Mouse (Mus musculus): Measurements from ENCODE around the gene Aifm3. TPM values are rescaled to one million over a fixed set of nuclear protein-coding genes. Genes with fewer than 3 reads are reported as not detected.

The Aifm3 gene
- polyA plus RNA-seq (2014; fragmentation: Nextera tagmentation; extraction: Ambion mirVana) = 4.4 and 4.7 TPM in 2 replicates

- H3K27me3 ChIP-seq (ENCODE audit: control insufficient read depth, insufficient read depth, low read length) = peaks cover 10% of the 10 kb centered on the region; the same call in 1 of the 2 replicates
- H3K4me3 ChIP-seq (replicated peaks; ENCODE audit: low read depth, low read length) = peak within 1 kb of the TSS; percentile 40
- ATAC-seq (ENCODE audit: low FRiP score, low TSS enrichment) (peak; percentile 57), DNase-seq (peak; percentile 38)
- WGBS = under 1% methylated on average over 47 of the region's 47 CpGs
- peak within 1 kb of the TSS; percentile 87 for H3K4me2 ChIP-seq (ENCODE audit: low read length)
- peak within 1 kb of the TSS; percentile 50 for H3K9ac ChIP-seq (replicated peaks; ENCODE audit: low read length)
- H3K9me3 ChIP-seq (ENCODE audit: control insufficient read depth, low read length) = no peaks in the 10 kb centered on the region
- peaks cover 23% of the 10 kb centered on the region for H3K36me3 ChIP-seq (ENCODE audit: control insufficient read depth, insufficient read depth, low read length)
- H3K27ac ChIP-seq (replicated peaks; ENCODE audit: low read depth, low read length) = no peak within 1 kb of the TSS
- peaks cover 5% of the 10 kb centered on the region; the same call in 1 of the 2 replicates for H3K4me1 ChIP-seq (ENCODE audit: control insufficient read depth, insufficient read depth, low read length)
Measured at GRCm38 (mm10) chr16:17489469-17490111, at the start of gene Aifm3. Gene Aifm3, plus strand, starts transcription at chr16:17489611.

GRCm38 (mm10) chr16:17451541-17452372 lies 37.7 kb upstream of the Aifm3 start, which contains the start of gene Crkl:
Gene Crkl, plus strand, starts transcription at chr16:17451987.
- peaks cover 19% of the 10 kb centered on the region for H3K4me1 ChIP-seq (ENCODE audit: control insufficient read depth, insufficient read depth, low read length)
- WGBS = under 1% methylated on average over 63 of the region's 63 CpGs
- H3K36me3 ChIP-seq (ENCODE audit: control insufficient read depth, insufficient read depth, low read length) = peaks cover 9% of the 10 kb centered on the region; the same call in 1 of the 2 replicates
- H3K4me3 ChIP-seq (replicated peaks; ENCODE audit: low read depth, low read length) = peak within 1 kb of the TSS; percentile 100
- no peaks in the 10 kb centered on the region for H3K27me3 ChIP-seq (ENCODE audit: control insufficient read depth, insufficient read depth, low read length)
- peak within 1 kb of the TSS; percentile 96 for H3K9ac ChIP-seq (replicated peaks; ENCODE audit: low read length)
- DNase-seq = peak; percentile 100
- peak within 1 kb of the TSS; percentile 96 for H3K27ac ChIP-seq (replicated peaks; ENCODE audit: low read depth, low read length)
- peak within 1 kb of the TSS; percentile 98 for H3K4me2 ChIP-seq (ENCODE audit: low read length)
- peak; percentile 97 for ATAC-seq (ENCODE audit: low FRiP score, low TSS enrichment)
- no peaks in the 10 kb centered on the region for H3K9me3 ChIP-seq (ENCODE audit: control insufficient read depth, low read length)

DNA sequence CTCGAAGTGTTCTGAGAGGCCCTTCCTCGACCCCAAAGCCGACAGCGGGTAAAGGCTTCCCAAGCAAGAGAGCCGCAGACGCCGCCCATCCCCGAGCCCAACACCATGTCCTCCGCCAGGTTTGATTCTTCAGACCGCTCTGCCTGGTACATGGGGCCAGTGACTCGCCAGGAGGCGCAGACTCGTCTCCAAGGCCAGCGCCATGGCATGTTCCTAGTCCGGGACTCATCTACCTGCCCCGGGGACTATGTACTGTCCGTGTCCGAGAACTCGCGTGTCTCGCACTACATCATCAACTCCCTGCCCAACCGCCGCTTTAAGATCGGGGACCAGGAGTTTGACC lies 37.1 kb upstream of the Aifm3 start:
- ATAC-seq (ENCODE audit: low FRiP score, low TSS enrichment) (peak; percentile 28; the same call in 1 of the 2 replicates), DNase-seq (peak; percentile 66)
- peak overlapping the region; percentile 100 for H3K4me3 ChIP-seq (replicated peaks; ENCODE audit: low read depth, low read length)
- peaks cover 11% of the 10 kb centered on the region for H3K36me3 ChIP-seq (ENCODE audit: control insufficient read depth, insufficient read depth, low read length)
- H3K27me3 ChIP-seq (ENCODE audit: control insufficient read depth, insufficient read depth, low read length) = no peaks in the 10 kb centered on the region
- H3K9me3 ChIP-seq (ENCODE audit: control insufficient read depth, low read length) = no peaks in the 10 kb centered on the region
- peak overlapping the region; percentile 96 for H3K9ac ChIP-seq (replicated peaks; ENCODE audit: low read length)
- peak overlapping the region; percentile 98 for H3K4me2 ChIP-seq (ENCODE audit: low read length)
- peaks cover 19% of the 10 kb centered on the region for H3K4me1 ChIP-seq (ENCODE audit: control insufficient read depth, insufficient read depth, low read length)
- peak overlapping the region; percentile 96 for H3K27ac ChIP-seq (replicated peaks; ENCODE audit: low read depth, low read length)
- 1% methylated on average over 24 of the region's 24 CpGs for WGBS

- WGBS = 100% methylated on average over 1 of the region's 1 CpGs
- Histone ChIP-seq H3K9me3 (ENCODE audit: control insufficient read depth, low read length) (no peaks in the 10 kb centered on the region), H3K4me3 (replicated peaks; ENCODE audit: low read depth, low read length) (no peak overlapping the region), H3K9ac (replicated peaks; ENCODE audit: low read length) (no peak overlapping the region), H3K27me3 (ENCODE audit: control insufficient read depth, insufficient read depth, low read length) (no peaks in the 10 kb centered on the region), H3K36me3 (ENCODE audit: control insufficient read depth, insufficient read depth, low read length) (peaks cover 25% of the 10 kb centered on the region), H3K4me1 (ENCODE audit: control insufficient read depth, insufficient read depth, low read length) (peaks cover 19% of the 10 kb centered on the region), H3K27ac (replicated peaks; ENCODE audit: low read depth, low read length) (no peak overlapping the region), H3K4me2 (ENCODE audit: low read length) (no peak overlapping the region)
- DNase-seq = no peak
- ATAC-seq (ENCODE audit: low FRiP score, low TSS enrichment) = no peak
Measured at GRCm38 (mm10) chr16:17456901-17457300, 32.5 kb upstream of the Aifm3 start.

GRCm38 (mm10) chr16:17460254-17460653 lies 29.2 kb upstream of the Aifm3 start:
- Histone ChIP-seq H3K9me3 (ENCODE audit: control insufficient read depth, low read length) (no peaks in the 10 kb centered on the region), H3K9ac (replicated peaks; ENCODE audit: low read length) (no peak overlapping the region), H3K4me2 (ENCODE audit: low read length) (no peak overlapping the region), H3K27me3 (ENCODE audit: control insufficient read depth, insufficient read depth, low read length) (no peaks in the 10 kb centered on the region), H3K36me3 (ENCODE audit: control insufficient read depth, insufficient read depth, low read length) (peaks cover 21% of the 10 kb centered on the region), H3K4me1 (ENCODE audit: control insufficient read depth, insufficient read depth, low read length) (peaks cover 5% of the 10 kb centered on the region), H3K27ac (replicated peaks; ENCODE audit: low read depth, low read length) (no peak overlapping the region), H3K4me3 (replicated peaks; ENCODE audit: low read depth, low read length) (no peak overlapping the region)
- DNase-seq = no peak
- 93% methylated on average over 4 of the region's 4 CpGs for WGBS
- ATAC-seq (ENCODE audit: low FRiP score, low TSS enrichment) = no peak

DNA sequence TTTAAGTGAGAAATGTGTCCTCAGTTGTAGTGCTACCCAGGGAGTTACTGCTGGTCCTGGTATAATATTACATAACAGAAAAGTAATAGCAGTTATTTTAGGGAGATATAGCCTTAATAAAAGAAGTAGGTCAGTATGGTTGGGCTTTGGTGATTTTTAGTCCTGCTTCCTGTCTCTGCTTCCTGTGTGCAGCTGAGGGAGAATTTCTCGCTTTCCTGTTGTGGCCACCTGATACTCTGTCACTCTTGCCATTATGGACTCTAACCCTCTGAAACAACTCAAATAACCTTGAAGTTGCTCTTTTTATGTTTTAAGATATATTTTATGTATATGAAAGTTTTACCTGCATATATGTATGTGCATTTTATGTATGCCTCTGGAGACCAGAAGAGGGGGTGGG lies 27.8 kb upstream of the Aifm3 start:
- Histone ChIP-seq H3K36me3 (ENCODE audit: control insufficient read depth, insufficient read depth, low read length) (peaks cover 17% of the 10 kb centered on the region), H3K27ac (replicated peaks; ENCODE audit: low read depth, low read length) (no peak overlapping the region), H3K27me3 (ENCODE audit: control insufficient read depth, insufficient read depth, low read length) (no peaks in the 10 kb centered on the region), H3K9ac (replicated peaks; ENCODE audit: low read length) (no peak overlapping the region), H3K9me3 (ENCODE audit: control insufficient read depth, low read length) (no peaks in the 10 kb centered on the region), H3K4me1 (ENCODE audit: control insufficient read depth, insufficient read depth, low read length) (no peaks in the 10 kb centered on the region), H3K4me2 (ENCODE audit: low read length) (no peak overlapping the region), H3K4me3 (replicated peaks; ENCODE audit: low read depth, low read length) (no peak overlapping the region)
- DNase-seq (no peak), ATAC-seq (ENCODE audit: low FRiP score, low TSS enrichment) (no peak)
- WGBS = 91% methylated on average over 1 of the region's 1 CpGs

- H3K9ac ChIP-seq (replicated peaks; ENCODE audit: low read length) = no peak overlapping the region
- no peak overlapping the region for H3K4me2 ChIP-seq (ENCODE audit: low read length)
- peaks cover 8% of the 10 kb centered on the region; the same call in 1 of the 2 replicates for H3K36me3 ChIP-seq (ENCODE audit: control insufficient read depth, insufficient read depth, low read length)
- H3K27me3 ChIP-seq (ENCODE audit: control insufficient read depth, insufficient read depth, low read length) = no peaks in the 10 kb centered on the region
- no peak overlapping the region for H3K27ac ChIP-seq (replicated peaks; ENCODE audit: low read depth, low read length)
- no peaks in the 10 kb centered on the region for H3K9me3 ChIP-seq (ENCODE audit: control insufficient read depth, low read length)
- no peaks in the 10 kb centered on the region for H3K4me1 ChIP-seq (ENCODE audit: control insufficient read depth, insufficient read depth, low read length)
- ATAC-seq (ENCODE audit: low FRiP score, low TSS enrichment) = no peak
- no peak overlapping the region for H3K4me3 ChIP-seq (replicated peaks; ENCODE audit: low read depth, low read length)
- WGBS = 85% methylated on average over 2 of the region's 2 CpGs
- DNase-seq = no peak
Measured at GRCm38 (mm10) chr16:17463184-17463583, 26.2 kb upstream of the Aifm3 start.

GRCm38 (mm10) chr16:17466875-17467663 lies 22.3 kb upstream of the Aifm3 start:
- Histone ChIP-seq H3K27me3 (ENCODE audit: control insufficient read depth, insufficient read depth, low read length) (no peaks in the 10 kb centered on the region), H3K27ac (replicated peaks; ENCODE audit: low read depth, low read length) (no peak overlapping the region), H3K4me2 (ENCODE audit: low read length) (no peak overlapping the region), H3K9me3 (ENCODE audit: control insufficient read depth, low read length) (no peaks in the 10 kb centered on the region), H3K36me3 (ENCODE audit: control insufficient read depth, insufficient read depth, low read length) (peaks cover 20% of the 10 kb centered on the region), H3K4me3 (replicated peaks; ENCODE audit: low read depth, low read length) (no peak overlapping the region), H3K9ac (replicated peaks; ENCODE audit: low read length) (no peak overlapping the region), H3K4me1 (ENCODE audit: control insufficient read depth, insufficient read depth, low read length) (no peaks in the 10 kb centered on the region)
- no peak for DNase-seq
- ATAC-seq (ENCODE audit: low FRiP score, low TSS enrichment) = no peak
- WGBS = 90% methylated on average over 4 of the region's 4 CpGs
